1 mouse cellular context compared by ENCODE assay signal in the genomic region with DNA sequence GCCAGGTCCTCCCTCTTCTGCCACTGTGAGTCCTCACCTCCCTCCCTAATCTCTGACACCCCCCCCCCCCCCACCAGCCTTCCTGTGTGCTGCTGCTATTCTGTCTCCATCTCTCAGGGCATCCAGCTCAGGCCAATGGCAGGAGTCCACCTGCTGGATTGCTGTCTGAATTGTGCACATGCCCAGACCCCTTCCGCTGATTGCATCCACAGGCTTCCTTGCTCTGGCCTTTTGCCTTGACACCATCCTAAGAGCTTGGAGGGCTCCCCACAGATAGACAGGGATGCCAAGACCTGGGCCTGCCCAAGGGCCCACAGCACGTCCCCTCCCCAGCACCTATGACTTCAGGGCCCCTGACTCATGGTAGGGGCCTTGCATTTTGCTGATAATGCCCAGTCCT.
TF ChIP-seq lines count a peak whose summit lies in the region.

No protein-coding gene starts in this region.

TF ChIP-seq in ES-E14, 5 proteins besides CTCF, POLR2A, EP300 and RAD21:
- TF ChIP-seq ZNF384 (IDR thresholded peaks at IDR 0.05; ENCODE audit: low read depth, low read length) = no peak
